Mouse (Mus musculus): ENCODE results near the gene Gm36079.
"Not testable (repeated sequence)": the region's sequence is repeated elsewhere in the genome, so short reads cannot be mapped to it uniquely, and the experiment has no call there.

DNA sequence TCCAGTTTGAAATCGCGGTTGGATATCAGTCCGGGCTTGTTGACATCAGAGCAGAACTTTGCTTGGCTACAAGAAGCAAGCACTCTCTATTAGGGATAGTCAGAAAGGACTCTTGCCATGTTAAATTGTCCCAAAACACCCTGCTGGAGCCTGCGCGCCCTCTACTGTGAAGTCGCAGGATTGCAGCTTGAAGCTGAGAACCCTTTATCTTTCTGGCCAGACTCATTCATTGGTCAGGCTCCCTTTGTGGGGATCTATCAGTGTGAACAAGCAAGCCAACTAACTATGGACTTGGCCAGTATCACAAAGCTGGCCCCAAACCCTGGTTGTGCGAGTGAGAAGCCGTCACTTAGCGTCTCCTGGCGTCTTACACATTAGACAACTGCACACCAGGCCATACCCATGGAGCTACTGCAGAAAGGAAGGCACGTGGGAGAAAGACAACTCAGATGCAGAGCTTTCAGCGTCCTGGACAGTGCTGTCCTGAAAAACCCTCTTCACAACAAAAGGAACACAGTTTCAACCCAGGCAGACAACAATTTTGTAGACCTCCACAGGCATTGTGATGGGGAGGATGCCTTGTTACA is 43.3 kb upstream of the Gm36079 start:
- TF ChIP-seq CTCF (IDR thresholded peaks at IDR 0.05; ENCODE audit: low read depth, low read length); EP300 (IDR thresholded peaks at IDR 0.05; ENCODE audit: insufficient read depth, low read depth, low read length): not testable (repeated sequence)
